Mouse (Mus musculus): ENCODE data around the gene Kri1. TPM values are rescaled to one million over a fixed set of nuclear protein-coding genes. Genes with fewer than 3 reads are reported as not detected.
A peak's percentile ranks its signal among the peaks of the same experiment; 100 is the strongest.

Kri1 gene
- total and polyA plus RNA-seq, 3 experiments = 76.1 to 233 (median 199) TPM

GRCm38 (mm10) chr9:21314367-21315140 lies 26.8 kb upstream of the Kri1 start:
- Histone ChIP-seq H3K9me3 (replicated peaks; ENCODE audit: insufficient read depth, low read length) (no peaks in the 10 kb centered on the region), H3K79me2 (ENCODE audit: control insufficient read depth, insufficient read depth, low read length, poor library complexity) (no peaks in the 10 kb centered on the region), H3K27me3 (ENCODE audit: control insufficient read depth in 1 of 2, insufficient read depth in 2 of 2, low read length in 2 of 2) (no peaks in the 10 kb centered on the region), H3K27ac (ENCODE audit: control insufficient read depth, low read depth, low read length) (no peak overlapping the region), H3K36me3 (ENCODE audit: control insufficient read depth in 1 of 2, insufficient read depth in 2 of 2, low read length in 2 of 2) (peaks cover 0 to 22% of the 10 kb centered on the region in 2 experiments; a peak in 2 of 4 replicates), H3K4me3 (ENCODE audit: control insufficient read depth in 1 of 2, insufficient read depth in 1 of 2, low read depth in 2 of 2, low read length in 2 of 2) (no peak overlapping the region), H3K4me1 (ENCODE audit: control insufficient read depth in 1 of 2, insufficient read depth in 2 of 2, low read length in 2 of 2) (peaks cover 11 to 25% of the 10 kb centered on the region in 2 experiments), H3K9ac (ENCODE audit: control insufficient read depth, low read depth, low read length, poor library complexity, severe bottlenecking) (no peak overlapping the region)
- TF ChIP-seq MYB (IDR thresholded peaks at IDR 0.05; ENCODE audit: low read depth, low read length) (no peak), TAL1 (IDR thresholded peaks at IDR 0.05; ENCODE audit: low read length) (peak; percentile 91), ZKSCAN1 (IDR thresholded peaks at IDR 0.05; ENCODE audit: low read depth, low read length) (no peak), NRF1 (IDR thresholded peaks at IDR 0.05; ENCODE audit: insufficient read depth, low read depth, low read length, poor library complexity, severe bottlenecking) (no peak), SMC3 (IDR thresholded peaks at IDR 0.05; ENCODE audit: low read depth, low read length) (peak; percentile 17; the same call in 1 of the 2 replicates), E2F4 (IDR thresholded peaks at IDR 0.05; ENCODE audit: borderline replicate concordance, low read depth, low read length) (no peak), RCOR1 (IDR thresholded peaks at IDR 0.05; ENCODE audit: low read depth, low read length) (no peak), MAZ (IDR thresholded peaks at IDR 0.05; ENCODE audit: low read depth, low read length) (no peak), TCF12 (IDR thresholded peaks at IDR 0.05; ENCODE audit: low read depth, low read length) (peak; percentile 58), ZC3H11A (IDR thresholded peaks at IDR 0.05; ENCODE audit: low read depth, low read length) (no peak; the same call in 1 of the 2 replicates), POLR2AphosphoS2 (IDR thresholded peaks at IDR 0.05; ENCODE audit: low read length) (no peak), GATA1 (IDR thresholded peaks at IDR 0.05; ENCODE audit: low read depth, low read length) (peak; percentile 23; the same call in 1 of the 2 replicates), KAT2A (conservative IDR thresholded peaks at IDR 0.05; ENCODE audit: low read depth, low read length) (no peak), USF2 (IDR thresholded peaks at IDR 0.05; ENCODE audit: borderline replicate concordance in 1 of 2, insufficient read depth in 1 of 2, low read depth in 1 of 2, low read length in 2 of 2) (no peak), MXI1 (IDR thresholded peaks at IDR 0.05; ENCODE audit: low read depth, low read length) (peak; percentile 36), MAX (IDR thresholded peaks at IDR 0.05; ENCODE audit: low read length) (0 out of 2 replicates have a peak, but pooled peaks have one; percentile 35), JUND (IDR thresholded peaks at IDR 0.05; ENCODE audit: low read depth, low read length) (no peak), BHLHE40 (IDR thresholded peaks at IDR 0.05; ENCODE audit: borderline replicate concordance, low read depth, low read length) (no peak), SIN3A (IDR thresholded peaks at IDR 0.05; ENCODE audit: low read length) (peak; percentile 61; the same call in 1 of the 2 replicates), TBP (IDR thresholded peaks at IDR 0.05; ENCODE audit: low read depth, low read length) (peak; percentile 65; the same call in 1 of the 2 replicates), CTCF (IDR thresholded peaks at IDR 0.05 in 2 of 3, conservative IDR thresholded peaks at IDR 0.05 in 1 of 3; ENCODE audit: control insufficient read depth in 1 of 3, insufficient read depth in 1 of 3, low read depth in 2 of 3, low read length in 3 of 3, poor library complexity in 1 of 3, severe bottlenecking in 1 of 3) (peak in 1 of 3 experiments; percentile 3; a peak in 1 of 6 replicates), NELFE (IDR thresholded peaks at IDR 0.05; ENCODE audit: low read depth, low read length) (0 out of 2 replicates have a peak, but pooled peaks have one; percentile 14), ELF1 (IDR thresholded peaks at IDR 0.05; ENCODE audit: low read depth, low read length) (no peak), MYC (IDR thresholded peaks at IDR 0.05; ENCODE audit: low read depth, low read length) (no peak), HCFC1 (IDR thresholded peaks at IDR 0.05; ENCODE audit: low read depth, low read length) (no peak), GABPA (IDR thresholded peaks at IDR 0.05; ENCODE audit: low read depth, low read length) (no peak), EP300 (IDR thresholded peaks at IDR 0.05; ENCODE audit: low read depth in 1 of 2, low read length in 2 of 2) (peak; percentile 53 to 65; a peak in 3 of 4 replicates), CHD1 (IDR thresholded peaks at IDR 0.05; ENCODE audit: low read depth, low read length) (no peak), CHD2 (IDR thresholded peaks at IDR 0.05; ENCODE audit: low read length) (no peak), ETS1 (IDR thresholded peaks at IDR 0.05; ENCODE audit: low read depth, low read length) (0 out of 2 replicates have a peak, but pooled peaks have one; percentile 24), MAFK (IDR thresholded peaks at IDR 0.05; ENCODE audit: borderline replicate concordance, low read depth, low read length) (no peak)
- peak; percentile 74 for DNase-seq (ENCODE audit: low read depth, low spot score)

All from MEL (cell line).